Mouse (Mus musculus): ENCODE results near the gene Ahdc1.

DNA sequence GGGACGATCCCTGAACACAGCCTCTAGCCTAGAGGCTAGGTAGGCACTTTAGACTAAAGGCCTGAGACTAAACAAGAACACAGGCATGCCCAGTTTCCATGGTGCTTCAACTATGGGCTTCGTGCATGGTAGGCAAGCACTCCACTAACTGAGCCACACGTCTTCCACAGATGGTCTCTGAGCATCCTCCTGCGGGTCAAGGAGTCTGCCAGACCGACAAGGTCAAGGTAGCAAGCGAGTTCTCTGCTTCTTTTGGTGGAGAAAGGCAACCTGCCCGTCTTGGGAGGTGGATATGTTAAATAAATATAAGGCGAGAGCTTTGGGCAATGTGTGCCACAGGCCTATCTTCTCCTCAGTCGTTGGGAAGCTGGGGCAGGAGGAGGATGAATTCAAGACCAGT is 90.7 kb downstream of the Ahdc1 start:
- no peak for TF ChIP-seq CTCF (conservative IDR thresholded peaks at IDR 0.05; ENCODE audit: low read length)
- TF ChIP-seq POU5F1 (IDR thresholded peaks at IDR 0.05; ENCODE audit: borderline replicate concordance, low read length) = no peak

All from E14TG2a.4 (cell line).